Mouse (Mus musculus): ENCODE data around the gene Erp29.
"Not testable (repeated sequence)": the region's sequence is repeated elsewhere in the genome, so short reads cannot be mapped to it uniquely, and the experiment has no call there.

Gene Erp29

DNA sequence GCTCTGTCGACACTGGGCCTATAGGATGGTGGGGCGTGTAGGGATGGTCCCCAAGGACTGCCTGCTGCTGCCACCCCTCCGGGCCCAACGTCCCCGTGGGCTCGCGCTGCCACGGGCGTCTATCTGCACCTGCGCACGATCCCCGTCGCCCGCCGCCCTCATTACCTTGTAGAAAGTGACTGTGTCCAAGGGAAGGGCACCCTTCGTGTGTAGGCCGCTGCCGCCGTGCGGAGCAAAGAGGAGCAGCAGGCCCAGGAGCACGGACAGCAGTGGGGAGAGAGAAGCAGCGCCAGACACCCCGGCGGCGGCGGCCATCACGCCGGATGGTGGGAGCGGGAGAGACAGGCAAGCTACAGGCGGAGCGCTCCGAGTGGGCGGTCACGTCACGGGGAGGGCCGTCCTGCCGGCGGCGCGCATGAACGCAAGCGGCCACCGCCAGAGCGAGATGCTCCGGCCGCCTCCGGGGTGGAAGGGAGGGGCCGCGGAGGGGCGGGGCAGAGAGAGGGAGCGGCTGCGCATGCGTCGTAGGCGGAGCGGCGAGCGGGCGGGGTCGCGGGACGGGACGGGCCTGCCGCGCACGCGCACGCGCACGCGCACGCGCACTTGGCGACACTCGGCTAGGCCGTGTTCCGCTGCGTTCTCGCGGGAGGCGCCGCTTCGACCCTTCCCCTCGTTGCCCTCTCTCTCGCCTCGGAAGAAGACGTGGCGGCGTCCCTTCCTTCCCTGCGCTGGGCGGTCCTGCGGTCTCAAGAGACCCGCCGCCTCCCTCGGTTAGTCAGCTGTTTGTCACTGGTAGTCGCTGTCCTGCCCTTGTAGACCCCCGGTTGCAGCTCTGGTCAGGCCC, at the start of gene Erp29:
Erp29 (minus strand) TSS at position 481 of the 844 bp plus-strand sequence.
- DNase-seq (ENCODE audit: low read depth) = peak; percentile 86

DNA sequence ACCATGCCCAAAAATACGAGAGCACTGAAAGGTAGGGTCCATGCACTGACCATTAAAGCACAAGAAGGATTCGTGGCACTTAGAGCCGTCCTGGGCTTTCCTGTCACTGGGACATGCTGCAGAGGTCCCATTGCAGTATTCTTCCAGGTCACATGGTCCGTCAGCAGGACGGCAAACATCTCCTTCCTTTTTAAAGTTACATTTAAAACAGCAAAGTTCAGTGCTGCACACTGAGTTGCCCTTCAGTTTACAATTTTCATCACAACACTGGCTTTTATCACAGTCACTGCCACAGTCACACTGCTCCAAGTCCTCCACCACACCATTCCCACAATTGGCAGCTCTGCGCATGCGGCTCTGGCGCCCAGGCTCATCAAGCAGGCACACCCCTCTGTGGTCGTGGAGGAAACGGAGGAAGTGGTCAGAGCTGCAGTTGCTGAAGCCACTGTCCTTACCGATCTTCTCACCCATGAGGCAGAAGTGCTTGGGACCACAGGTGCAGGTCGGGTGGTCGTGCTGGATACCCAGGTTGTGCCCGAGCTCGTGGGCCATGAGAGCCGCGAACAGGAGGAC, 49.2 kb upstream of the Erp29 start:
- not testable (repeated sequence) for DNase-seq (ENCODE audit: low read depth)

DNA sequence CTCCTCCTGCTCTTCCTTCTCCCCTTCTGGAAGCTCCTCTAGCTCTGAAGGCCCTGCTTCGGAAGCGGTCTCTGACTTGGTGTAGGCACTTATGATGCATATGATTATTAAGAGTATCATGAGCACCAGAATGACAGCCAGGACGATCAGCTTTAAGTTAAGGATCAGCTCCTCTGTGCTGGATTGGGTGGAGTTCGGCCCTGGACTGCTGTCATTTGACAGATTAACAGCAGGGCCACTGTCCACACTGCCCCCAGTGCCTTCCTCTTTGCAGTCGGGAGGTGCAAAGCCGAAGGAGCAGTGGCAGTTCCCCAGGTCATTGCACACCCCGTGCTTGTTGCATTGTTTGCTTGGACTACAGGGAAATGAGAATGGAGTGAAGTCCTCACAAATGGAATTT, 48.4 kb upstream of the Erp29 start:
- DNase-seq (ENCODE audit: low read depth) = peak; percentile 16

GRCm38 (mm10) chr5:121493305-121493704, 41.0 kb upstream of the Erp29 start:
- DNase-seq (ENCODE audit: low read depth) = no peak

- no peak for DNase-seq (ENCODE audit: low read depth)
Observed at GRCm38 (mm10) chr5:121484801-121485200, 32.5 kb upstream of the Erp29 start.

- DNase-seq (ENCODE audit: low read depth) = peak; percentile 79
Observed at GRCm38 (mm10) chr5:121477680-121478079, 25.4 kb upstream of the Erp29 start.

DNA sequence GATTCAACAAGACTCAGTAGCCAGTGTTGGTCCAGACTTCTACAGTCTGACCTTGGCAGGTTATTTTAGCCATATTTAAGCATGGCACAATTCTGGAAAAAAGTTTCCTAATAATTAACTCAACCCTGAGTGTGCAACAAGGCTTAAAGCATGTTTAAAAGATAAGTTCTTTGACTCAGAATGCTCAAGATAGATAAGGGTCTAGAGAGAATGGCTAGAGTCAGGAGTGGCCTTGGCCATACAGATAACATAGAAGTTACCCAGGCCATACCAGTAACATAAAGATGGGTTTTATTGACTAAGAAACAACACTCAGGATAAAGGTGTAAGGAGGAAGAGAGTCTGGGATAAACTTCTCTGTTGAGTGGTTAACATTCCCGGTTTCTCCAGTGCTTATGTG, 23.7 kb upstream of the Erp29 start:
- peak; percentile 62 for DNase-seq (ENCODE audit: low read depth)

- DNase-seq (ENCODE audit: low read depth) = no peak
Observed at GRCm38 (mm10) chr5:121474610-121475009, 22.3 kb upstream of the Erp29 start.

- DNase-seq (ENCODE audit: low read depth) = no peak
Observed at GRCm38 (mm10) chr5:121472411-121472810, 20.1 kb upstream of the Erp29 start.

GRCm38 (mm10) chr5:121469566-121469965, 17.3 kb upstream of the Erp29 start:
- no peak for DNase-seq (ENCODE audit: low read depth)

- DNase-seq (ENCODE audit: low read depth) = no peak
Observed at GRCm38 (mm10) chr5:121463601-121464250, 11.4 kb upstream of the Erp29 start.

DNA sequence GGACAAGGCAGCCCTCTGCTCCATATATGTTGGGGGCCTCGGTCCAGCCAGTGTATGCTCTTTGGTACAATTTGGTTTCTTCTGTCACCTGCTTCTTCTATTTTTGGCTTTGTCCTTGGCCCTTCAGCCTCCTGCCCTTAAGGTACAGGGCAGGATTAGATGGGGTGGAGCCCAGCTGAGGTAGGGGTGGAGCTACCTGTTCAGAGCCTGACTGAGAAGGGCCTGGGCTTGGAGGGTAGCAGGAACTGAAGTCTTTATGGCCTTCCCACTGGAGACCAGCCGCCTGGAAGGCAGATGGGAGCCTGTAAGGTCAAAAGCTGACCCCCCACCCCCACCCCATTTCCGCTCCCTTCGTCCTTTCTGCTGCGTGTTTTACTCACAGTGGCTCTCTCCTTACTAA, 10.7 kb upstream of the Erp29 start:
- DNase-seq (ENCODE audit: low read depth) = no peak

DNA sequence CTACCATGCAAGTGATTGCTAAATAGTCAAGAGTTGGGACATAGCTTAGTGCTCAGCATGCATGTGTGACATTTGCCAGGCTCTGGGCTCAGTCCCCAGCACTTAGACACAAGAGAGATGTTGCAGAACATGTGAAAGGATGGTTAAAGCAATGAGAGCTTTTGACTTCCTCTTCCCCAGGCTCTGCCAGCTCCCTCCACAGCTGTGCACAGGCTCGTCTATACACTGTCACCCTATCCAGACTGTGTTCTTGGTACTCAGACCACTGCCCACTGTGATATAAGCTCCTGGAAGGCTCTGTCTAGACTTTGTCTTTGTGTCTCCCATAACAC, 9.8 kb upstream of the Erp29 start:
- DNase-seq (ENCODE audit: low read depth) = no peak

DNA sequence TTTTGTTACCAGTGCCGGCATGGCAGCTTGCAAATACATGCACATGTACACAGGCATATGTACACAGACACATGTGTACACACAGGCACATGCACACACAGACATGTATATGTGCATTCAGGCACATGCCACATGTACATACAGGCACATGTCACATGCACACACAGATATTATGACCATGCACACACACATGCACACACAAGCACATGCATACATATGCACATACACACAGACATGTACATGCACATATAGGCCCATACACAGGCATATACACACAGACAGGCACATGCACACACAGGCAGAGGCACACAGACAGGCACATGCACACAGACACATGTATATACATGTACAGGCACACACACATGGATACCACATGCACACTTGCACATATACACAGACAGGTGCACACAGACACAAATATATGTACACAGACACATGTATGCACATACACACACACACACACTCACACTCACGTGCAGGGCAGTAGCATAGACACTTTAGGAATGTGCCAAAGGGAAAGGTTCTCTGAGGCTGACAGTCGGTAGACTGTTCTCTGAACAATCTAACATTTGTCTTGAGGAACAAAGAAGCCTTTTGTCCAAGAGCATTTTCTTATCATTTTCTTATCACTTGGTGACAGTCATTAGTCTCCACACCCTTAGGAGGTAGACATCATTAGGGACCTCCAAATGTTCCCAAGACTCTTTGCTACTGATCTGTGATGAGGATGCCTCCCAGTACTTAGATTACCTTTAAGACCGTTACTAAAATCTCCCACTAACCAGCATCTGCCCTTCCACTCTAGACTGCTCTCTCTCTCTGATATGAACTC, 9.2 kb upstream of the Erp29 start:
- DNase-seq (ENCODE audit: low read depth) = no peak

- no peak for DNase-seq (ENCODE audit: low read depth)
Observed at GRCm38 (mm10) chr5:121455510-121456265, 3.4 kb upstream of the Erp29 start.

- no peak for DNase-seq (ENCODE audit: low read depth)
Observed at GRCm38 (mm10) chr5:121454503-121454782, 2.1 kb upstream of the Erp29 start.

DNA sequence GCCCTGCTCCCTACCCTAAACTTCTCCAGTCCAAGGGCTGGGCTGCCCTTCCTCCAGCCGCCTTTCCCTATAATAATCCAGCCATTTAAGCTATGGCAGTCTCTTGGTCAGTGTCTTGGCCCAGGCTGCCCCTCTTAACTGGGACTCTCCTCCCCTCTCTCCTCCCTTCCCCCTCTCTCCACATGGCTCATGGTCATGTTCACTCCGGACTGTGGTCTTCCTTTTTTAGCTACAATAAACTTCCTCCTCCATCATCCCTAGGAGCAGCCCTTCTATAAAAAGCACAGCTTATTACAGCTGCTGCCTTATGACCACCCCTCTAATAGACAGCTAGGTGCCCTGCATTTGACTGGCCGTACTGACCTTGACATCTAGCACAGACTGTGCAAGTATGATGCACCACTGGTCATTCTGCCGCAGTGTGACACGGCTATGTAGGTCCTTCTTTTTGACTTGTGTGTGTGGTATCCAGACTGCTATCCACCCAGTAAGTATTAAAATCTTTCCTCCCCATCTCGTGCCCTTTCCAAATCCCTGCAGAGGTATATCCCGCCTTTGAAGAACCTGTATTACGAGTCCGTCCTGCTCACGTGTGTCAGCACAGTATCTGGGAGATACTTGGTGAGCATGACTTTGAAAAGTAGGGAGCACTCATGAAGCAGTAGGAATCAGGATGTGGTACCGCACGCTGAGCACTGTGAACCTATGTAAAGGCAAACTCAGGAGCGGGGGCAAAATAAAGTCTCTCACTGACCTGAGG, 1.6 kb upstream of the Erp29 start:
- DNase-seq (ENCODE audit: low read depth) = no peak

- DNase-seq (ENCODE audit: low read depth) = no peak
Observed at GRCm38 (mm10) chr5:121452906-121453305, 600 bp upstream of the Erp29 start.

DNA sequence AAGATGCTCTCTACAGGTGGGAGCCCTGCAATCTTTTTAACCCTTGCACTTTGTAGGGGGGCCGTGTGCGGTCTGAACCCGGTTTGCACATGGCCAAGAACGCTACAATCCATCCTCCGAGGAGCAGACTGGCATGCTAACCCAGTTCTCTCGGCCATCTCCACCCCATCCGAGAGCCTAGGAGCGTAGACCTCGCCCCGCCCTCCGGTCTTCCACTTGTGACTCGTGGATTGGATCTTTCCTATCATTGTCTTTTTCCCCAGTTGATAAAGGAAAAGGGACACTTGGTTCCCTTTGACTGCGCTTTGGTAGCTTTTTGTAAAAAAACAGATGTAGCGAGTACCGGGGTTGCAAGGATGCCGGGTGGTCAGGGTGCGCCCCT, 671 bp downstream of the Erp29 start, which contains the start of gene Tmem116:
Tmem116 (plus strand) TSS at position 250 of the 382 bp plus-strand sequence.
- DNase-seq (ENCODE audit: low read depth) = peak; percentile 64

DNA sequence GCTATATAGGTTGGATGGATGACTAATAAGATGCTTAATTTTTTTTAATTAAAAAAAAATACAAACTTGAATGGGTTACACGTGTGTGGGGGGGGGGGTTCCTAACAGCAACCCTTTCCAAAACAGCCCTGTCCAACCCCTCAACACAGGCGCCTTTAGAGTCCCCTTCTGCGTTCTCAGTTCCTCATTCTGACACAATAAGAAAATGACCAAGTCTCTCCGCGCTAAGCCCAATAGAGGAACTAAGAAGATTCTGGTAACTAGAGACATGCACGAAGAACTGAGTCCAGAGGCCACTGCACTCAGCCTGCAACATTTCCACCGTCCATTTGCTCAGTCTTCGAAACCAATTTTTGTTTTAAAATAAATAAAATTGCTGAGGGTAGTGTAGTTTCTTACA, 1.1 kb downstream of the Erp29 start:
- DNase-seq (ENCODE audit: low read depth) = no peak

GRCm38 (mm10) chr5:121450476-121450875, 1.8 kb downstream of the Erp29 start:
- DNase-seq (ENCODE audit: low read depth) = no peak

All from c-Kit-positive CD71-positive TER-119-negative erythroid progenitor cells, embryonic 14.5 days (primary cell).